Mouse (Mus musculus) telencephalon, adult 2 months (tissue): Measurements from ENCODE around the gene 4833420G17Rik.
"Not testable (repeated sequence)": the region's sequence is repeated elsewhere in the genome, so short reads cannot be mapped to it uniquely, and the experiment has no call there.

ENCODE experiments used
- DNase-seq: peaks from one replicate; pipeline ENCODE4 v3.0.0-alpha.2; 2011; ENCODE audit warnings: low read depth, low spot score

The 4833420G17Rik gene

DNA sequence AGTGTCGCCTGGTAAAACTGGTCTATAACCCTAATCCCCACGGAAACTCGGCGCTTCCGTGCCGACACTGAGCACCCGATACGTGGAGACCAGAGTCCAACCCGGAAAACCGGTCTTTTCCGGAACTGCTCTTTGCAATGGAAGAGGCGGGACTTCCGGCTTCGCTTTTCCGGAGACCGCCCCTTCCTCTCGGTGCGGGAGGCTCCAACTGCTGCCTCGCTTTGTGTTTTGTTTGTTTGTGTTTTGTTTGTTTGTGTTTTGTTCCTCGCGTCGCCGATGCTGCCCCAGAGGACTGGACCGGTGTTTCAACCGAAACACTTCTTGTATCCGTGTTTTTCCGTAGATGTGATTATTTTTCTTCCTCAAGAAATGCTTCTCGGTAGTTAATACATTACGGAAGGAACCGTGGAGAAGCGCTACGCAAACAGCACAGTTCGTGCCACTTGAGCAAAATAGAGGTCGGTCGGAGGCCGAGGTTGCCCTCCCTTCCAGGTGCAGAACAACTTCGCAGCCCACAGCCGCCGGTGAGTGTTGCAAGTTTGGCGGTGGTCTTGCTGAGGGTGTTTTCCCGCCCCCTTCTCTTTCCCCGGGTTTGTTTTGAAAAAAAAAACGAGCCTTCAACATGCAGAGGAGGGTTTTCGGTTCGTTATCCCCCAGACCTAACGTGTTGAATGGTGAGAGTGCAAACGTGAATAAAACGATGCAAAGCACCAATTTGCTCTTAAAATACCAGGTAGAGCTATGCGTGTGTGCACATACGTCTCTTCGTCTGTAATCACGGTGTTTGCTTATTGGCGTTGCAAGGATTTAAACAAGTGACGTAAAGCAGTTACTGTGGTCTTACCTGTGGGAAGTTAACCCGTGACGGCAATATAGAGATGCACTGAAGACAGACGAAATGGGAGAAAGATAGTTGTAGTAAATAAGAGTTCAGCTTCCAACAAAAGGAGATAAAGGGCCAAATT lies at the start of gene 4833420G17Rik:
TSS of gene 4833420G17Rik (plus strand) at position 173 of the 965 bp plus-strand sequence.
- peak; percentile 91 for DNase-seq

DNA sequence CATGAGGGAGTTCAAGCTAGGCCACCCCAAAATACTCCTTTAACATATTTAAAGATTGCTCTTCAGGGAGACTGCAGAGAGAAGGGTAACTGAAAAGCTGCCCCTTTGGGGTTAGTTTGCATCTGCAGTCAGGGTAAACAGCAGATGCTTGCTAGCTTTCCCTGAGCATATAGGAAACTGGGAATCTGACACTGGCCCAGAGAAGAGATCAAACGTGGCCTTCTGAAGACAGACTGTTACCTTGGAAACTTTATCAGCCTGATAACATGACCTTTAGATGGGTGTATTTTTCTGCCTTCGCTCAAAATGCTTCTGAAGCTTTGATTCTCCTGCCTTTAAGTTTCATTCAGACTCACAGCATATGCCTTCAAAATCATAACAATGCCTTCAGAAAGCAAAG lies 49.5 kb upstream of the 4833420G17Rik start:
- no peak for DNase-seq

DNA sequence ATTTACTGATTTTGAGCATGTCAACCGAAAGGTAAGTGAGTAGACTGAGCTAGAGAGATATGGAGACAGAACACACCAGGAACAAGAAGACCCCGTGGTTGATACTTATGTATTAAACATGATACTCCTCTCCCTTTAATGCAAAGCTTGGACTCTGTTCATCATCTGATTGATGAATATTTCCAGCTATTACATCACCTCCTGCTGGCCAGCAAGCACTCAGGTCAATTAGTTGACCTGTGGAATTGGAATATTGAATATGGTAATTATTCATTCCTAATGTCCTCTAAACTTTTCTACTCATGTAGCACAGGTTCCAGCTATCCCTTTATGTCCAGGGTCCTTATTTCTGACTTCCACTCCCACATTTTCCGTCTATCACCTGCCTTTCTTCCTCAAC lies 44.1 kb upstream of the 4833420G17Rik start:
- DNase-seq: no peak

DNA sequence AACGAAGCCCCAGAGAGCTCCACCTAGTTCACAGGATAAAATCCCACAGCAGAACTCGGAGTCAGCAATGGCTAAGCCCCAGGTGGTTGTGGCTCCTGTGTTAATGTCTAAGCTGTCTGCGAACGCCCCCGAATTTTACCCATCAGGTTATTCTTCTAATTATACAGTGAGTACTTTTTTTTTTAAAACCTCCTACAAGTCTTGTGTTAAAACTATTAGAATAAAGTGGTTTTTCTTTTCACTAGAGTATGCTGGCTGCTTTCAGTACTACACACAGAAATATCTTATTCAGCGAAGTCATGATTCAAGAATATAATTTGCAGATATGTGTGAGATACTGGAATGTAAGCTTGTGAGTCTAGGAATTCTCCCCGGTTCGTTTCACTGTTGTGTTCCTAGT lies 32.4 kb upstream of the 4833420G17Rik start:
- no peak for DNase-seq

DNA sequence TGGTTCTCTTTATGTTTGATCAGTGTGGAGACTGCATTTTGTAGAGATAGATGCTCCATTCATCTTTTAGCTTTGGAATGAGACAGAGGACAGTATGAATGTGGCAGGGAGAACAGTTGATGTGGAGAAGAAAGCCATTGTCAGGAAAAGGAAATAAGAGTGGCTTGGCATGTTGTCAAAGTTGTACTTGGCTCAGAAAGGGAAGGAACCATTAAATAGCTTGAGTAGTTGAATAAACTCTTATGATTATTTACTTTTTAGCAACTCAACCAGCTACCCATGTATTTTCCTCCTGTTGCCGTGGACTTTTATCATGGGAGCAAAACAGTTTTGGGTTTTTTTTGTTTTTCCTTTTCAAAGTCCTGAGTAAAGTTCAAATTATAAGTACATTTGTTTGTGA lies 30.5 kb upstream of the 4833420G17Rik start:
- DNase-seq: no peak

DNA sequence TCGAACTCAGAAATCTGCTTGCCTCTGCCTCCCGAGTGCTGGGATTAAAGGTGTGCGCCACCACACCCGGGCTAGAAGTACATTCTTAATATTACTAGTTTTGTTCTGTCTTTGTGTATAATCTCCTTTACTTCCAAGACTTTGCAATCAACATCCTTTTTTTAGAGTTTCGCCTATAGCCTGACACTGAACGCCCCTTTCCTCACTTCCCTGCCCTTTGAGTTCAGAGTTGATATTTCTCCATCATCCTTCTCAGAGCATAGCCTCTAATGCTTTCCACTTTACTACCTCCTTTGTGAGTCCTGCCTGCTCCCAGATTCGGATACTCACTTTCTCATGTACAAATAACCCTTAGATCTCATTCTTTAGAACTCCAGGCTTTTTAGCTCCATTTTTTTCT lies 28.2 kb upstream of the 4833420G17Rik start:
- DNase-seq: no peak

DNA sequence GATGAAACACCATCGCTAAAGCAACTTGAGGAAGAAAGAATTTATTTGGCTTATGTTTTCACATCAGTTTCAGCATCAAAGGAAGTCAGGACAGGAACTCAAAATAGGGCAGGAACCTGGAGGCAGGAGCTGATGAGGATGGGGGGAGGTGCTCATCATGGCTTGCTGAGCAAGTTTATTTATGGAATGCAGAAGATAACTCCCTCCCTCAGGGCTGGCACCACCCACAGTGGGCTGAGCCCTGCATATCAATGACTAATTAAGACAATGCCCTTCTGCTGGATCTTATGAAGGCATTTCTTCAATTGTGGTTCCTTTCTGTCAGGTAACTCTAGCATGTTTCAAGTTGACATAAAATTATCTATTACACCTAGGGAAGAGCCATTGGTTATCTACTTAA lies 20.3 kb upstream of the 4833420G17Rik start:
- DNase-seq: no peak

DNA sequence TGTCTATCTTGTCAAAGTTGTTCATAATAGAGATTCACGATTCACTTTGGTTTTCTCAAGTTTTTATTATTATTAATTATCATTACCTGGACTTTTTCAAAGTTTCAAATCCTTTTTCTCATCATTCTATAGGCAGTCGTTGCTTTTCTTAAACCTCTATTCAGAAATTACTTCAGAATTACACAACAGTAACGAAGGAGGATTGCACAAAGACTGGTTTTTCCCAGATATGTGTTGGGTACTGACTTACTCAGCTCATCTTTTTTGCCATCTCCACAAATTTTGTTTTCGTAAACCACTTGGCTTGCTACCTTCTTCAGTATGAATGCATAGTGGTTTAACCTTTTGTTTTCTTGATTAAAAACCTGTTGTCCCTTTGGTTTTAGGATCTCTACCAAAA lies 9.0 kb upstream of the 4833420G17Rik start:
- DNase-seq: no peak

DNA sequence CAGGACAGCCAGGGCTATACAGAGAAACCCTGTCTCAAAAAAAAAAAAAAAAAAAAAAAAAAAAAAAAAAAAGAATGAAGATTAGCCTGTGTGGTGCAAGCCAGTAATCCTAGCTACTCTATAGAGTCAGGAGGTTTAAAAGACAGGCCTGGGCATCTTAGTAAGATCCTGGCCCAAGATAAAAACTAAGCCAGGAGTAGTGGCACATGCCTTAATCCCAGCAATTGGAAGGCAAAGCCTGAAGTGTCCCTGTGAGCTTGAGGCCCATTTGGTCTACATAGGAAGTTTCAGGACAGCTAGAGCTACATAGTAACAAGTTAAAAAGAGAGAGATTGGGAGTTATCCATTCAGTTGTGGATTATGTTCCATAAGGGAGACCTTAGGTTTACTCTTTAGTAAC lies 7.5 kb upstream of the 4833420G17Rik start:
- DNase-seq: no peak

DNA sequence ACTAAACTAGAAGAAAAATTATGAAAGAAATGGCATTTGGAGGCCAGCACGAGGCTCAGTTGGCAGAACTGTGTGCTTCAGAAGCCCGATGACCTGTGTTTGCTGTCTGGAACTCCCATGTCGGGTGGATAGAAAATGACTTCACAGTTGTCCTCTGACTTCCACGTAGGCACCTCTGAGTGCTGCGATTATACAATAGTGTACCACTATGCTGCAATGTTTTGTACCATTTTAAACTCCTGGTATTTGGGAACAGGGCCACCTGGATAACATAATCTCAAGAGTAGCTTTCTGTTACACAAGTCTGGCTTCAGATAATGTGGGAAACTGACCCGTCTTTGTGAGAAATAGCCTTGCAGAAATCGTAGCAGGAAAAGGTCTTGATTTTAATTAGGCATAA lies 6.2 kb upstream of the 4833420G17Rik start:
- no peak for DNase-seq

DNA sequence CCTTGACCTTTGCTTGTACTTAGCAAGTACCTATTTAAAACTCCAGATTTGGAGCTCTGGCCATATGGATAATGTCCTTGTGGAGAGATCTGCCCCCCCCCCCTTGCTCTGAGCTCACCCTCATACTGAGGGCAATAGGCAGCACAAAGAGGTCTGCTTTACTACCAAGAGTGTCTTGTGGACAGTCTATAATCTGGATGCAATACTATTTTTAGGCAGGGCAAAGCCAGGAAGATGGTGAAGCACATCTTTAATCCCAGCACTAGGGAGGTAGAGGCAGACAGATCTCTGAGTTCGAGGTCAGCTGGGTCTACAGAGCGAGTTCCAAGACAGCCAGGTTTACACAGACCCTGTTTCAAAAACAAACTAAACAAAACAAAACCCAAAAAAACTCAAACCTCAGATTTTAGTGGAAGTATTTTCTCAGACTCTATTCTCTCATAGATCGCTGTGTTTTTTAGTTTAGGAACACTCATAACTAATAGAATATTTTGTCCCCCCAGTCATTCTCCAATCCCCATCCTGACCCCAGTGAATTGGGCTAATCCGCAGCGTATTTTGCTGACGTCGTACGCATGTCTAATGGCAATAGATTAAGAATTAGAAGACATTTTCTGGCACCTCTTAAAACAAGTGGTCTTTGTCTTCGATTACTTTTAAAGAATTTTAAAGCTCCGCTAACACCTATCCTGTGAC lies 520 bp upstream of the 4833420G17Rik start:
- DNase-seq: no peak

DNA sequence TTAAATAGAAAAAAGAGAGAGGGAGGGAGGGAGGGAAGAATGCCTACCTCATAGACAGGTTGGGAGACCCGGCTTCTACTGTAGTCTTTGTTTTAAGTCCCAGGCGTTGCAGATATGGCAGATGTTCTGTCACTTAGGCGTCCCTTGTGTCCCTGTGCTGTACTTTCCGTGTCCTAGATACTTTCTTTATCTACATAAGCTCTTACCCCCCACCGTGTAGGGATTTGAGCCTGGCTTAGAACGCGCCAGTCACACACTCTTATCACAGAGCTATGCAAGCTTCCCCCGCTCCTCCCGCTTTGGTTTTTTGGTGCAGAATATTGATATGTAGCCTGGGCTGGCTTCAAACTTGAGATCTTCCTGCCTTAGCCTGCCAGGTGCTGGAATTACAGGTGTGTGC lies 14.1 kb downstream of the 4833420G17Rik start:
- no peak for DNase-seq

DNA sequence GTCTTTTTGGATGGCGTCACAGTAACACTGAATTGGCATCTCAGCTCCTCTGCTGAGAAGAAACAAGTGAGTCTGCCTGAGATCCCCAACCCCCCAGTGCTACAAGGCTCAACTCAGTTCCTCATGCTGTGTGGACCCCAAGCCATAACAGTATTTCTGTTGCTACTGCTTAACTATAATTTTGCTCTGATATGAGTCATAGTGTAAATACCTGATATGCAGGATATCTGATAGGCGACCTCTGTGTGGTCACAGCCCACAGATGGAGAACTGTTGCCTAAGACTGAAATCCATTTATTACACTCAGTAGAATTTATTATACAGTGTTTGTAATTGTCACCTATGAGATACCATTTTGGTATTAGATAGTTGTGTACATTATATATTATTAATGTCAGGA lies 15.2 kb downstream of the 4833420G17Rik start:
- DNase-seq: no peak

DNA sequence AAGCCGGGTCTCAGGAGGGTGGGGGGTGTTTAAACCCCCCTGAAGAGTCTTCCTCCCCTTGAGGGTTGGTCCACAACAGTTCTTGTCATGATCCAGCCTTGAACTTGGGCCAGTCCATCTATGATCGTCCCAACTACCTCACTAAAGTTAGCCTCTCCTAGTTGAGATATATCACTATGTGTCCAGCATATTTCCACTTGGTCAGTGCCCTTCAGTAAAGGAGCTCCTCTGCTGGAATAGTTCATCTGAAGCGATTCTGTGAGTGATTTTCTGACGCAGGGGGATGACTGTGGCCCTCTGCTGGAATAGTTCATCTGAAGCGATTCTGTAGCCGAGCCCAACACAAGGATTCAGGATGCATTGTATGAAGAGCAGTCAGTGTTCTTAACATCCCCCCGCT lies 24.8 kb downstream of the 4833420G17Rik start:
- peak; percentile 8 for DNase-seq

DNA sequence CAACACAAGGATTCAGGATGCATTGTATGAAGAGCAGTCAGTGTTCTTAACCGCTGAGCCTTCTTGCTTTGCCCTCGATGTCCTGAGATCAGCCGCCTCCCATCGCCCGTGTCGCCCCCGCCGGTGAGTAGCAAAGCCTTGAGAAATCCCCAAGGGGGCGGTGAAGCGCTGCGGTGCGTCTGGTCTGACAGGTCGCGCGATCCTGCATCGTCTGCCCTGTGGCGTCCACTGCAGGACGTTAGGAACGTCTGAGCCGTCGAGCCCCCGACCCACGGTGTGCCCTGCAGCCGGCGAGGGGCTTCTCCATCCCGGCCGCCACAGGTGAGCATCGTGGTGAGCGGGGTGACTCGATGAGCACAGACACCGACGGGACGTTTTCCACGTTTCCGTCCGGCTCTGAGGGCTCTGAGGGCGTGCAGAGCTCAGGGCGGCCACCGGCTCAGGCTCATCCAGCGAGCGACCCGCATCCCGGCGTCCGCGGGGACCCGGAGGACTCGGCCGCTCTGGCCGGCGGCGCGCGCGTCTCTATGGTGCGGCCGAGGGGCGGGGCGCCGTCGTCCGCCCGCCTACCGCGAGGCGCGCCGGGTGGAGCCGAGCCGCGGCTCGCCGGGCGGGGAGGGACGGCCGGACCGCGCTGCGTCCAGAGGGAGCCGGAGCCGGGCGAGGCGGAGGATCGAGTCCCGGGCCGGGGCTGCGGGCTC lies 25.5 kb downstream of the 4833420G17Rik start, which contains the start of the genes Tmem267 and 3110070M22Rik:
TSS of gene Tmem267 (plus strand) at position 160 of the 701 bp plus-strand sequence.
TSS of gene 3110070M22Rik (minus strand) at position 504 of the 701 bp plus-strand sequence.
- DNase-seq: peak; percentile 71

DNA sequence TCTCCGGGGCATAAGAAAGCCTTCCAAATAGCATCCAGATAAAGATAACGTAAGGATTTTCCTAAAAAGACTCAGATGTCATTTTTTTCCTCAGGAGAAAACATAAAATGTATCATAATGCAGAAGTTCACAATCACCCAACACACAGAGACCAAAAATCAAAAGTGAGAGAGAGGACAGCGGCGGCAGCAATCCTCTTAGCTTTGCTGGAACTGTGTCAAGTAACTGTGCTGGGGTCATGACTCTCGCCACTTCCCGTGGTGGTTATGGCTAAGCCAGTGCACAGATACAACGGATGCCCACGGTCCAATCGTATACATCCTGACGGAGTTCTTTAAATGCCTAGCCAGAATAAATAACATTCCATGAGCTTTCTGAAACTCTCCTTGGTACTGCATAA lies 29.5 kb downstream of the 4833420G17Rik start:
- not testable (repeated sequence) for DNase-seq

DNA sequence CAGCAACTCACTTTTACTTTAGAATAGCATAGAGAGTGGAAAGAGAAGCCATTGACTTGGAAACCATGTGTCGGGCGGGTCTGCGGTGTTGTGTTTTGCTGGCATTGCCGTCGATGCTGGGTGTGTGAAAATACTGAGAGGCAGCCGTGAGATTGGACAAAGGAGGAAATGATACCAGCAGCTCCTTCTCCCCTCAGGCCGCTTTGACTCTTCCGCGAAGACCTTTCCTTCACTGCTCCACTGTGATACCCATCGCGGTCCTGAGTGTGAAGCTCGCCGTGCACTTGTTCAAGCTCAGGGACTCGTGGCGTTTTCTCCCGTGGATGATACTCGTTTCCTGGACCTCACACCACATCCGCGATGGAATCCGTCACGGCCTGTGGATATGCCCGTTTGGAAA lies 32.4 kb downstream of the 4833420G17Rik start:
- not testable (repeated sequence) for DNase-seq
